Mouse (Mus musculus) bone marrow, adult 2 months (tissue): ENCODE measurements around the gene C2cd2l.

ENCODE experiments used
- CTCF ChIP-seq: fragments of 200-500 bp; IDR thresholded peaks from 2 replicates; pipeline ENCODE4 v1.5.1; 2011; ENCODE audit warnings: low read length, control low read depth; ENCODE audit not compliant: control insufficient read depth, insufficient read depth
- POLR2A ChIP-seq: fragments of 200-500 bp; IDR thresholded peaks from 2 replicates; pipeline ENCODE4 v1.6.1; 2011; ENCODE audit warnings: low read depth, mild to moderate bottlenecking, control low read depth, low read length, borderline replicate concordance; ENCODE audit not compliant: control insufficient read depth

DNA sequence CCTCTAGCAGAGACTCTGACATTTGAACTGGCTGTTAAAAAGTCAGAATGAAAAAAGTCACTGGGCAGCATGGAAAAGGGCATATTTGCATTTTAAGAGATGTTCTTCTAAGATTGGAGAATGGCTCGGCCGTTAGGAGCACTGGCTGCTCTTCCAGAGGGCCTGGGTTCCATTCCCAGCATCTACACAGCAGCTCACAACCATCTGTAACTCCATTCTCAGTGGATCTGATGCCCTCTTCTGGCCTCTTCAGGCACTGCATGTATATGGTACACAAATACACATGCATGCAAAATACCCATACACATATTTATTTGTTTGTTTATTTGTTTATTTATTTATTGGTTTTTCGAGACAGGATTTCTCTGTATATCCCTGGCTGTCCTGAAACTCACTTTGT is 51.0 kb downstream of the C2cd2l start:
- TF ChIP-seq CTCF (peak; percentile 30), POLR2A (no peak)
